Mouse (Mus musculus) thymus, adult 2 months (tissue): ENCODE measurements at regions not wholly inside any gene's neighbourhood (a gene's known extent, or its start where the extent isn't known, plus 50 kb on each side); places are given as distances from the start of the nearest gene placed in this dataset.

Source experiments
- CTCF ChIP-seq: fragments of 200-500 bp; IDR thresholded peaks from 2 replicates; pipeline ENCODE4 v1.5.1; 2012; ENCODE audit warnings: mild to moderate bottlenecking, control low read depth, low read length, moderate library complexity, borderline replicate concordance; ENCODE audit not compliant: control insufficient read depth, poor library complexity, insufficient read depth; ENCODE audit errors: extremely low read depth
- POLR2A ChIP-seq: fragments of 200-500 bp; IDR thresholded peaks from 2 replicates; pipeline ENCODE4 v1.6.1; 2012; ENCODE audit warnings: mild to moderate bottlenecking, low read length, control low read depth, moderate library complexity; ENCODE audit not compliant: control insufficient read depth, poor library complexity, insufficient read depth; ENCODE audit errors: extremely low read depth

- no peak for TF ChIP-seq CTCF
- no peak for TF ChIP-seq POLR2A
Measured at GRCm38 (mm10) chr4:9046030-9046429, 807.2 kb upstream of the Car8 start.
